Mouse (Mus musculus): Measurements from ENCODE around the gene Tle2.

The Tle2 gene

DNA sequence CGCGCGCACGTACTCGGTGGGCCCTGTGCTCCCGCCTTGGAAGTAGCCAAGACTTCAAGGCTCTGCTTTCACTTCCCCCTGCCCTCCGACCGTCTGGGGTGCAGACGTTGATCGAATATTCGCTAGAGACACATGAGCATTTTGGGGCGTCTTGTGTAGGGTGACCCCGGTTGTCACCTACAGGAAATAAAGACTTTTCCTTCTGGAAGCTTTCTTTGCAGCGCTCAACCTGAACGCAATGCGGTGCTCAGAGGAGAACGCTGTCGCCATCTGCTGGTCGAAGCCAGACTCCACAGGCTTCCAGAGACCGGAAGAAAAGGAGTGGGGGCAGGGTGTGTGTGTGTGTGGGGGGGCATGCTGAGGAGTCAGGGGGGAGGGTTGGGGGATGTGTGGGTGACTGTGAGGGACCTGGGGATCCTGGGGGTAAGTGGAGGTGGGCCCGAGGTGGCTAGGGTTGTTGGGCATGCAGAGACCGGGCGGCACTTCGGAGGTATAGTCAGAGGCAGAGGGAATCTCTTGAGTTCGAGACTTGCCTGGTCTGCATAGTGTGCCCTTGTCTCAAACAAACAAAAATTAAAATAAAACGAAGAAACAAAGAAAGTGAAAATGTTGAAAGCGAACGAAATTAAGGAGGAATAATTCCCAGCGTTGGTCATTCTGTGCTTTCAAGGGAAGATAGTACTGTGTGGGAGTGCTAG lies 30.8 kb downstream of the Tle2 start:
- DNase-seq (ENCODE audit: low spot score), result peak; percentile 85

DNA sequence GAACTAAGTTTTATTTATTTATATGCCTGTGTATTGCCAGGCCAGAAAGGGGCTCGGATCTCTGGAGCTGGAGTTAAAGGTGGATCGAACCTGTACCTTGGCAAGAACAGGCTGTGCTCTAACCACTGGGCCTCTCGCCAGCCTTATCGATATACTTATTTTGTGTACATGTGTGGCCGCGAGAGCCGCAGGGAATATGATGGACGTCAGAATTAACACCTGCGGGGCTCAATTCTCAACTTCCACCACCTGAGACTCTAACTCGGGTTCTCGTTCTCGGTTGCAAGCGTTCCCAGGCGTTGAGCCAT lies 31.3 kb downstream of the Tle2 start:
- no peak for DNase-seq (ENCODE audit: low spot score)

DNA sequence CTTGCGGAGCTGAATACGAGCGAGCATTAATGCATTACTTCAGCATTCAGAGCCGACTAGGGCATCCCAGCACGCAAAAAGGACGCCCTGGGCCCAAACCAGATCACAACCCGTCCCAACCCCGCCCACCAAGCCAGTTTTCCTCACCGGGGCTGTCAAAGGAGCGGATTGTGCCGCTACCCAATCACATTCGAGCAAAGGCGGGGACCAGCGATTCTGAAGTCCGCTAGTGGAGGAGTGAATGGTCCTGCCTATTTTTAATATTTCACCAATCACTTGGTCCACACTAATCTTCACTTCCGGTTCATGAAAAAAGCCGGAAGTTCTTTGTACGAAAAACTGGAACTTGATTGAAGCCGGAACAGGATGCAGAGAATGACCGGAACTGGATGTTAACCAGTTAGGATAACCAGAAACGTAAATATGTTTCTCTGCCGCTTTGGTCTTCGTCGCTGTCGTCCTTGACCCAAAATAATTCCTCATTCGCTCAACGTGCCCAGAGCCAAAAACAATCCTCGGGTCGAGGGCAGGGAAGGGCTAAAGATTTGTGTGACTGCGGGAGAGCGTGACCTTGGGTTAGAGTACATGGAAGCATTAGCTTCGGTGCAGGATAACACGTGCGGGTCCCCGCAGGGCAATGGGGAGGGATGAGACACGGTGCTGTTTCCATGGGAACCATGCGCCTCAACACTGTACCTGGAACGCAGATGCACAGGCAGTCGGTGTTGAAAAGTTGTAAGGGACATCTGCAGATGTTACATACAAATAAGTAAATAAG lies 31.8 kb downstream of the Tle2 start, which contains the start of gene BC025920:
Gene BC025920 (plus strand): TSS at position 297 of the 778 bp plus-strand sequence.
- DNase-seq (ENCODE audit: low spot score), result peak; percentile 83

DNA sequence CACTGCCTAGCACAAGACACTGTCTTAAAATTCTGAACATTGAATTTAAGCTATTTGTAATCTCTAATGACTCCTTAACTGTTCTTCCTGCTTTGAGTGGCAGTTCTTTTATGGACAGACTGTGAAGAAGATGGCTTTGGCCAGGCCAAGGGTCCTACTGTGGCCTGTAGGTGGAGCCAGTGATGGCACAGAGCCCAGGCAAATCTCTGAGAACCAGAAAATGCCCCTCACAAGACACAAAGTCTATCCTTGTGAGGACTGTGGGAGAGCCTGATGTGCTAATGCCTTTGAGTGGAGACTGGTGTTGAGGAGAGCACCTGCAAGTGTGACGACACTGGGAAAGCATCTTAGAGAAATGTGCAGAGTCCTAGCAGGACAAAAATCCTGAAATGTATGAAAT lies 33.9 kb downstream of the Tle2 start:
- no peak for DNase-seq (ENCODE audit: low spot score)

DNA sequence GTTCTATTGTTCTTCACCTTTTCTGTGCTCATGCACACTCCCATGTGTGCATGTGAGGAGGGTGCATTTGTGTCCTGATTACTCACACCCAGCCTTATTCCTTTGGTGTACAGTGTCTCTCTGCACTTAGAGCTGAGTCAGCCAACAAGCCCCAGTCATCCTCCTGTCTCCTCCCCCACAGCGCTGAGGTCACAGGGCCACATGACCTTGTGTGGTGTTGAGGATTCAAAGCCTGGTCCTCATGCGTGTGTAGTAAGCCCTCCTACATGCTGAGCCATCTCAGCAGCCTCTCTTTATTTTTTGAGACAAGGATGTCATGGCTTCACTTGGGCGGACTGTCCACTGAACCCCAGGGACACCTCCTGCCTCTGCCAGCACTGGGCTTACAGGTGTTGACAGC lies 38.4 kb downstream of the Tle2 start:
- DNase-seq (ENCODE audit: low spot score), result no peak

DNA sequence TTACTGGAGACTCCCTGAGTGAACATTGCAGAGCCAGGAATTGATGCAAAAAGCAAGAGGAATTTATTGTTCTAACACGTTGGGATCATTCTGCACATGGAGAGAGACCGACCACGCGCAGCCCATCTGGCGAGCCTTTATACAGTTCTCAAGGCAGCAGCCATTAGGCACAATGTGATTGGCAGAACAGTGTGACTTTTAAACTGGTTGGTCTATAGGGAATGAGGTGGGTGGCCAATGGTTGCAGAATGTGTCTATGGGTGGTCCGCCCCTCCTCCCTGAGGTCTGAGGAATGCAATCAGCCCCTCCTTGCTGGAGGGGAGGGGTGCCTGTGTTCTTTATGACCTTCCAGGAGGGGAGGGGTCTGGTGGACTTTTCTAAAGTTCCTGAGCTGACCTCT lies 41.1 kb downstream of the Tle2 start:
- no peak for DNase-seq (ENCODE audit: low spot score)

DNA sequence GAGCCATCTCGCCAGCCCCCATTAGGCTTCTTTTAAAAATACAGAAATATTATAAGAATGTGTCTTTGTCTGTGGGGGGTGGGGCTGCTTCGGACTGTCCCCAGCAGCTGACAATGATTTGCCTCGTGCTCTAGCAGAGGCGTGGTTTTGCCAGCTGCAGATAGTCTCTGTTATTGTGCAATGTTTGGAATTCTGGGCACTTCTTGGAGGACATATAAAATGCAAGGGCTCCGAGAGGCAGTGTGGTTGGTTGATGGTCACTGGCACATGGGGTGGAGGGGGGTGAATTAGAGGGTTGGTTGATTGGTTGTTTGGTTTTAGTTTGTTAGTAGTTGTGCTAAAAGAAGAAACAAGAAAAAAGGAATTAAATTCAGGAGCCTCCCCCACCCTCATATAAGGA lies 45.6 kb downstream of the Tle2 start:
- no peak for DNase-seq (ENCODE audit: low spot score)

DNA sequence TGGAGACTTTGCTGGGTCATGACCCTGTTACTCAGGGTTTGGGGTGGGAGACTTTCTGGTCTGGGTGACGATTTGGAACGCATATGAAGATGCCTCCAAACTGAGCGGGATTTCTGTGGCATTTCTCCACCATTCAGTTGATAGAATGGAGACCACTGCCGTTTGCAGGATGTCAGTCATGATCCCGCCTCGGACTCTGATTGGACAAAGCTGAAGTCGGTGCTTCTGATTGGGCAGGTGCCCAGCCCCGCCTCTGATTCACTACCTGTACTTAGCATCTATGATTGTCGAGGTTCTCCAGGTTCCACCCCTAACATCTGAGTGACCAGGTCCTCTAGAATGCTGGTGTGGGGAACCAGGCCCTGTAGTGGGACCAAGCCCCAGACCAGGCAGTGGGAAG lies 46.4 kb downstream of the Tle2 start:
- DNase-seq (ENCODE audit: low spot score), result no peak

DNA sequence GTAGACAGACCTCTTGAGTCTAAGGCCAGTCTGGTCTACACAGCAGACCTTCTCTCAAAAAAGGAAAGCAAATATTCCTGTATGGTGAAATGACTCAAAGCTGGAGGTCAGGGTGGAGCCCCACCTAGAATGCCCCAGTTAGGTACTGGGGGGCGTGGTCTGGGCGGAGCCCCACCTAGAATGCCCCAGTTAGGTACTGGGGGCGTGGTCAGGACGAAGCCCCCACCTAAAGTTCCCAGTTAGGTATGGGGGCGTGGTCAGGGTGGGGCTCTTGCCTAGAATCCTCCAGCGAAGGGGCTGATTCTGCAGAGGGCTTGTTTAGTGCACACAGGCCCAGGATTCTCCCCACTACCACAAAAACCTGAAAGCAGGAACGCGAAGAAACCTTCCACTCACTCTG lies 49.1 kb downstream of the Tle2 start:
- DNase-seq (ENCODE audit: low spot score), result no peak

DNA sequence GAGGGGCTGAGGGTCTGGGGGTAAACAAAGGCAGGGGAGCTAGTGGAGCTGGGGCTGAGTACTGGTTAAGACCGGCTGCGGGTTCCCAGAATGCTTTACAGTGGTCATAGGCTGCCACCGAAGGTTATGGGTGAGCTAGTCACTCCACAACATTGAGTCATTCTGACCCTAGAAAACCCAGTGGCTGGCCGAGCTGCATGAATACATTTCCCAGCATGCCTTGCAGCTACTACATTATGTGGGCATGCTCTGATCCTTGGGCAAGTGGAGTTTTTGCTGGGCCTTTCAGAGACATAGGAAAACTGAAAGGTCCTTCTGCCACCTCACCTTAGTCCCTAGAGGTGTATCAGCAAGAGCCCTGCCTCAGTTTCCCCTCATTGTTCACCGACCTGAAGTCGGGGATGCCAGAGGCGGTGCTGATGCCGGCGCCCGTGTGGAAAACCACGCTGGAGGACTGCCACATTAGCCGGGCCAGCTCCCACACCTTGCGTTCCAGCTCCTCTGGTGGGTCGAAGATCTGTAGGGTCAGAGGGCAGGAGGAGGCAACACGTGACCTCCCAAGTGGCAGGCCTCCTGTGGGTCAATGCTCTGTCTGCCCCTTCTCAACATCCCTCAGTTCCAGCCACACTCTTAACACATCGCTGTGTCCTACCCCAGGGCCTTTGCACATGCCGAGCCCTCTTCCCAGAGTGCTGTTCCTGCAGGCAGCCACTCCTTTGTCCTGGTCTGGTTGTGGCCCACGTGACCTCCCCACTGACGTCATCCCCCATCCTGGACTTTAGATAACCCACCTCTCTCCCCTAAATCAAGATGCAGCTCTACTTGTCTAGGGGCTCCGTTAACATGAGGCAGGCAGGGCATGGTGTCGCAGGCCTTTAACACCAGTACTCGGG lies 52.0 kb downstream of the Tle2 start:
- DNase-seq (ENCODE audit: low spot score), result no peak

DNA sequence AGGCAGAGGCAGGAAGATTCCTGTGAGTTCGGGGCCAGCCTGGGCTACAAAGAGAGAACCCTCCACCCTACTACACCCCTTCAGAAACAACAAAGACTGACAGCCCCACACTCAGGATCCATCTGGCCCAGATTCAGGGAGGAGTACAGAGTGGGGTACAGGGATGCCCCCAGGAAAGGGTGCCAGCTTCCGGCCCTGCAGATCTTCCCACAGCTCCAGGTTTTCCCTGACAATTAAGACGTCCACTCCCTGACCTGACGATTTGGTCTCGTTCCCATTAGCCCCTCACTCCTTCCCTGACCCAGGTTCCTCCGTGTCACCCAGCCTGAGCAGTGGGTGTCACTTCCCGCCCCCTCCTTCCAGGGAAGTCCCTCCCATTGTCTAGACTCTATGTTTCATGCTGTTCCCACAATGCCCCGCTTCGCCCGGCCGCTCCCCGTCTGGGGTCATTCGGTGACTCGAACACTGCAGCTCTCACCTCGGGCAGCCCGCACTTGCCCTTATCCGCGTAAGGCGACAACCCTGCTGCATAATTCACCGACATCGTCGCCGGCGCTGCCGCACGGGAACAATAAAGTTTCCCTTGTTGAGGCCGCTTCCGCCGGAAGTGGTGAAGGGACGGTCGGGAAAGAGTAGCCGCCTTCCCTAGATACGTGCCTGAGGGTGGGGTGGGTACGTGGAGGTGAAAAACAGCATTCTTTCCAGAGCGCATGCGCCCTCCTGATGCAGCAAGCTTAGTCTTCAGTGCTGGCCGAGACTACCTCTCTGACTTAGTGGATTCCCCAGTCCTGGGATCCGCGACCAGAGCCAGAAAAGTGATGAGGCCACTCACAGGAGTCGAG lies 52.9 kb downstream of the Tle2 start, which contains the start of gene Sirt6:
Gene Sirt6 (minus strand): TSS at position 804 of the 842 bp plus-strand sequence.
- DNase-seq (ENCODE audit: low spot score), result peak; percentile 80

DNA sequence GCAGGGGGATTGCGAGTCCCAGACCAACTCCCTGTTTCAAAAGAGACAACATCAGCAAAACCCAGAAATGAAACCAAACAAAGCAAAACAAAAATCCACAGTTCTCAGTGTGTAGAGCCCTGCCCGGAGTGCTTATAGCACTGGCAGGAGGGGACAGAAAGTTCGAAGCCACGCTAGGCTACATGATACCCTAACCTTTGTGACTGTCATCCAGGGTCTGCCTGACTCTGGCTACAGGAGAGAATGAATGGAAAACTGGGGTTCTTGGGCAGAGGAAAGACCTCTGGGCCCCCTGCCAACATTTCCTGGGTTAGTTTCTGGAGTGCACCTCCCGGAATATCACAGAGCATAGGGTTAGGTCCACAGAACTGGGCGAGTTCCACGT lies 53.5 kb downstream of the Tle2 start:
- DNase-seq (ENCODE audit: low spot score), result no peak

DNA sequence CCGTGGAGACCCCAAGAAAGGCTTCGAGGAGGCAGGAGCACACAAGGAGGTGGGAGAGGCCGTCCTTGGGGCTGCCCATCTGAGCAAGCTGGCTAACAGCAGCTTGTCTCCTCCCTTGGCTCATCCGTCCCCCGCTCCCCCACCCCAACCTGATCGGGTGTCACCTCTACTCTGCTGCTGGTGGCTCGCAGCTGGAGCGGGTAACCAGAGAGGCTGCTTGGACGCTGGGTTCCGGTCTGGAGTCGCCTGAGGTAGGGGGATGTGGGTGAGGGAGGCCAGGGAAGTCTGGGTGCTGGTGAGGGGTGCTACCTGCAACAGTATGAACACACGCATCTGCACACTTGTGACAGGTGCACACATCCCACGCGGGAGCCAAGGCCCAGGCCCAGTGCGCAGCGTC lies 54.0 kb downstream of the Tle2 start, which contains the start of gene Ankrd24:
Gene Ankrd24 (plus strand): TSS at position 151 of the 400 bp plus-strand sequence.
- DNase-seq (ENCODE audit: low spot score), result no peak

DNA sequence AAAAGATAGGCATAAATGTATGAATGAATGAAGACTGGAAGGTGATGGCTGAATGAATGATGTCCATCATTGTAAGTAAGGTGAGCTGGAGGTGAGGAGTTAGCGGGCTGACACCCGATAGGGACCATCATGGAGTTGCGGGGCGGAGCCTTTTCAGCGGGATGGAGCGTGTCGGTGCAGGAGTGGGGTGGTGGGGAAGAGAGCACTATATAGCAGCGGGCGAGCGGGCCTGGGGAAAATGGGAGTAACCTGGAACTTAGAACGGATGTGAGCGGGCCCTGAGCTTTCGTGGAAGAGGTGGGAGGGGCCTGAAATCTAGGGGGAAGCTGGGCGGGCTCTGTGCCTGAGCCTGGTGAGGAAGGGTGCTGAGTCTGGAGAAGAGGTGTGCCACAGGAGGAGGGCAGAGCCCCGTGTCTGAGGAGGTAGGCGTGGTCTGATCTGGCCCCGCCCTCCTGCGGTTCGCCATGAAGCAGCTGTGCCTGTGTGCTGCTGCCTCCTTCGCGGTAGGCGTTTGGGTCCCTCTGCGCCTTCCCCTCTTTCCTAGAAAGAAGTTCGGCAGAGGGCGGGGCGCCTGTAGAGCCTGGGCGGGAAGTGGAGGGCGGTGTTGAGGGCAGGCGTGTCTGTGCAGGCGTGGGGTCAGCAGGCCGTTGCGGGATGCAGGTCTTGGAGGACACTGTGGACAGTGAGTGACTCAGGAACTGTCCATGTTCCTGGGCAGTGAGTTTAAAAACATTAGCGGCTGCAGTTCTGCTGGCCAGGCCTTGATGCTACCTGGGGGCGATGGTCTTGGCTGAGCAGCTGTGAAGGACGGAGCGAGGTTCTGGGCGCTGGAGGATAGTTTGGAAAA lies 59.1 kb downstream of the Tle2 start:
- peak; percentile 82 for DNase-seq (ENCODE audit: low spot score)

DNA sequence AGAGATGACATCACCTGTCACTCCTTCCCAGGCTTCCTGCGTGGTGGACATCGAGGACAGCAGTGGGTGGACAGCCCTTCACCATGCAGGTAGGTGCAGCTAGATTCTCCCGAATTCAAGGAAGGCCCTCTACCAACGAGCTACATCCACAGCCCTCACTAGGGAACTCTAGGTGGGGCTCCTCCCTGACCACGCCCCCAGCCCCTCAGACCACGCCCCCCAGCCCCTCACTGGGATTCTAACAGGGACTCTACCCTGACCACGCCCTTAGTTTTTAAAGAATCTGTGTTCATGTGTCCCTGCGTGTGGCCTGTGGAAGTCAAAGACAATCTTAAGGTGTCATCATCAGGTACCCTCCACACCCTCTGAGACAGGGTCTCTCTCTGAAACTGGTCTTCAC lies 62.0 kb downstream of the Tle2 start:
- DNase-seq (ENCODE audit: low spot score), result no peak

DNA sequence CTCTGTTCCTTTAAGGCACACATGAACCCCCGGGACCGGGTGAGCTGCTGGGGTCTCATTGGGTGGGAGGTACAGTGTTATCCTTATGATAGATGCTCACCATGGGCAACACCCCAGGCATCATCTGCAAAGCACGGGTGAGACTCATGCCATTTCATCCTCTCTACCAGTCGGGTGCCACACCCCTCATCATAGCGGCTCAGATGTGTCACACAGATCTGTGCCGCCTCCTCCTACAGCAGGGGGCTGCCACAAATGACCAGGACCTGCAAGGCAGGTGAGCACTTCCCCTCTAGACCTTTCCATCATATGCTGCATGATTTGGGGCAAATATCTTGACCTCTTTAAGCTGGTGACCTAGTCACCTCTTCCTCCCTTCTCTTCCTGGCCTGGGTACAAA lies 63.7 kb downstream of the Tle2 start:
- DNase-seq (ENCODE audit: low spot score), result no peak
